Mouse (Mus musculus) midbrain, embryonic 15.5 days (tissue): Measurements from ENCODE around the gene Tmtc4. TPM values are rescaled to one million over a fixed set of nuclear protein-coding genes. Genes with fewer than 3 reads are reported as not detected.

Experiments
- ATAC-seq: fragments of 200-750 bp; cut with Nextera tagmentation; replicated peaks from 2 replicates; pipeline ENCODE4 v1.8.0; 2017; ENCODE audit warnings: moderate TSS enrichment
- H3K27ac ChIP-seq: fragments of 300-500 bp; sonication (generic); 2 replicates; pipeline ENCODE4 v1.5.1; 2015; ENCODE audit warnings: mild to moderate bottlenecking, inconsistent platforms
- H3K27me3 ChIP-seq: fragments of 300-500 bp; sonication (generic); replicated peaks from 2 replicates; pipeline ENCODE4 v1.6.1; 2015; ENCODE audit warnings: inconsistent platforms
- H3K36me3 ChIP-seq: fragments of 300-500 bp; sonication (generic); replicated peaks from 2 replicates; pipeline ENCODE4 v1.6.1; 2015; ENCODE audit warnings: inconsistent platforms
- H3K4me1 ChIP-seq: fragments of 300-500 bp; sonication (generic); 2 replicates; pipeline ENCODE4 v1.6.1; 2015; ENCODE audit warnings: inconsistent platforms
- H3K4me2 ChIP-seq: fragments of 300-500 bp; sonication (generic); 2 replicates; pipeline ENCODE4 v1.6.1; 2015; ENCODE audit warnings: inconsistent platforms, mild to moderate bottlenecking, moderate library complexity
- H3K4me3 ChIP-seq: fragments of 300-500 bp; sonication (generic); 2 replicates; pipeline ENCODE4 v1.5.1; 2015; ENCODE audit warnings: mild to moderate bottlenecking, inconsistent platforms
- H3K9ac ChIP-seq: fragments of 300-500 bp; sonication (generic); 2 replicates; pipeline ENCODE4 v1.6.1; 2015; ENCODE audit warnings: mild to moderate bottlenecking, inconsistent platforms
- H3K9me3 ChIP-seq: fragments of 300-500 bp; sonication (generic); 2 replicates; pipeline ENCODE4 v1.6.1; 2016; ENCODE audit warnings: inconsistent platforms
- WGBS: fragments of 180-500 bp; shearing (Covaris S2); methylation state at CpG from one replicate; pipeline ENCODE4 v1.1.7; 2015; ENCODE audit warnings: mixed read lengths; 5-methylcytosine and 5-hydroxymethylcytosine counted together
- polyA plus RNA-seq: library from polyadenylated mRNA; unstranded; fragments of >200 nt; fragmentation: Nextera tagmentation; extraction: Ambion mirVana; gene quantifications from 2 replicates; pipeline ENCODE4 v1.2.1, GENCODE M21; 2015

The Tmtc4 gene
- polyA plus RNA-seq, 1 experiment from 2014 or later: 50.4 TPM

- H3K27me3 ChIP-seq: no peaks in the 10 kb centered on the region
- no peak overlapping the region for H3K27ac ChIP-seq
- H3K9ac ChIP-seq: no peak overlapping the region
- H3K4me1 ChIP-seq: no peaks in the 10 kb centered on the region
- 100% methylated on average over 1 of the region's 1 CpGs for WGBS
- no peak overlapping the region for H3K4me3 ChIP-seq
- ATAC-seq: no peak
- no peak overlapping the region for H3K4me2 ChIP-seq
- no peaks in the 10 kb centered on the region for H3K36me3 ChIP-seq
- H3K9me3 ChIP-seq: no peaks in the 10 kb centered on the region
Observed at GRCm38 (mm10) chr14:122896106-122896505, 87.7 kb downstream of the Tmtc4 start.

GRCm38 (mm10) chr14:122891470-122891968 lies 92.3 kb downstream of the Tmtc4 start:
- no peaks in the 10 kb centered on the region for H3K4me1 ChIP-seq
- no peaks in the 10 kb centered on the region for H3K27me3 ChIP-seq
- no peaks in the 10 kb centered on the region for H3K9me3 ChIP-seq
- no peak overlapping the region for H3K9ac ChIP-seq
- no peak overlapping the region for H3K4me3 ChIP-seq
- 93% methylated on average over 12 of the region's 12 CpGs for WGBS
- H3K4me2 ChIP-seq: no peak overlapping the region
- H3K36me3 ChIP-seq: no peaks in the 10 kb centered on the region
- no peak for ATAC-seq
- H3K27ac ChIP-seq: no peak overlapping the region

- H3K9ac ChIP-seq: no peak overlapping the region
- no peak overlapping the region for H3K4me3 ChIP-seq
- no peaks in the 10 kb centered on the region for H3K9me3 ChIP-seq
- no peak overlapping the region for H3K27ac ChIP-seq
- H3K4me1 ChIP-seq: peaks cover 7% of the 10 kb centered on the region
- no peaks in the 10 kb centered on the region for H3K27me3 ChIP-seq
- no peaks in the 10 kb centered on the region for H3K36me3 ChIP-seq
- ATAC-seq: no peak
- WGBS: 93% methylated on average over 1 of the region's 1 CpGs
- H3K4me2 ChIP-seq: no peak overlapping the region
Observed at GRCm38 (mm10) chr14:122888480-122888872, 95.4 kb downstream of the Tmtc4 start.

GRCm38 (mm10) chr14:122887702-122888479 lies 95.9 kb downstream of the Tmtc4 start:
- Histone ChIP-seq H3K4me2 (no peak overlapping the region), H3K4me1 (peaks cover 13% of the 10 kb centered on the region), H3K9me3 (no peaks in the 10 kb centered on the region), H3K36me3 (no peaks in the 10 kb centered on the region), H3K27me3 (no peaks in the 10 kb centered on the region), H3K4me3 (no peak overlapping the region), H3K27ac (no peak overlapping the region), H3K9ac (no peak overlapping the region)
- no peak for ATAC-seq
- 83% methylated on average over 3 of the region's 3 CpGs for WGBS

- Histone ChIP-seq H3K4me2 (no peak overlapping the region), H3K9ac (no peak overlapping the region), H3K27ac (no peak overlapping the region), H3K9me3 (no peaks in the 10 kb centered on the region), H3K4me1 (peaks cover 19% of the 10 kb centered on the region), H3K4me3 (no peak overlapping the region), H3K27me3 (no peaks in the 10 kb centered on the region), H3K36me3 (no peaks in the 10 kb centered on the region)
- WGBS: 93% methylated on average over 1 of the region's 1 CpGs
- no peak for ATAC-seq
Observed at GRCm38 (mm10) chr14:122887278-122887677, 96.6 kb downstream of the Tmtc4 start.

GRCm38 (mm10) chr14:122885893-122886292 lies 97.9 kb downstream of the Tmtc4 start:
- H3K36me3 ChIP-seq: no peaks in the 10 kb centered on the region
- no peaks in the 10 kb centered on the region for H3K9me3 ChIP-seq
- H3K9ac ChIP-seq: no peak overlapping the region
- ATAC-seq: no peak
- H3K27me3 ChIP-seq: no peaks in the 10 kb centered on the region
- no peak overlapping the region for H3K27ac ChIP-seq
- 93% methylated on average over 7 of the region's 7 CpGs for WGBS
- H3K4me3 ChIP-seq: no peak overlapping the region
- H3K4me2 ChIP-seq: no peak overlapping the region
- peaks cover 26% of the 10 kb centered on the region for H3K4me1 ChIP-seq

GRCm38 (mm10) chr14:122883821-122884584 lies 99.8 kb downstream of the Tmtc4 start:
- Histone ChIP-seq H3K4me2 (no peak overlapping the region), H3K36me3 (no peaks in the 10 kb centered on the region), H3K27me3 (no peaks in the 10 kb centered on the region), H3K4me3 (no peak overlapping the region), H3K9me3 (no peaks in the 10 kb centered on the region), H3K27ac (no peak overlapping the region), H3K4me1 (peaks cover 26% of the 10 kb centered on the region), H3K9ac (no peak overlapping the region)
- ATAC-seq: peak; percentile 50; the same call in 1 of the 2 replicates
- 35% methylated on average over 10 of the region's 10 CpGs for WGBS

- peaks cover 26% of the 10 kb centered on the region for H3K4me1 ChIP-seq
- H3K4me2 ChIP-seq: no peak overlapping the region
- 35% methylated on average over 4 of the region's 4 CpGs for WGBS
- ATAC-seq: peak; percentile 56
- H3K9me3 ChIP-seq: no peaks in the 10 kb centered on the region
- no peak overlapping the region for H3K4me3 ChIP-seq
- no peaks in the 10 kb centered on the region for H3K27me3 ChIP-seq
- H3K9ac ChIP-seq: no peak overlapping the region
- peak overlapping the region; percentile 32; the same call in 1 of the 2 replicates for H3K27ac ChIP-seq
- H3K36me3 ChIP-seq: no peaks in the 10 kb centered on the region
Observed at GRCm38 (mm10) chr14:122883410-122883806, 100.4 kb downstream of the Tmtc4 start.

GRCm38 (mm10) chr14:122882795-122883409 lies 100.9 kb downstream of the Tmtc4 start:
- Histone ChIP-seq H3K36me3 (no peaks in the 10 kb centered on the region), H3K9ac (no peak overlapping the region), H3K4me3 (no peak overlapping the region), H3K27ac (peak overlapping the region; percentile 32; the same call in 1 of the 2 replicates), H3K4me1 (peaks cover 26% of the 10 kb centered on the region), H3K27me3 (no peaks in the 10 kb centered on the region), H3K4me2 (no peak overlapping the region), H3K9me3 (no peaks in the 10 kb centered on the region)
- peak; percentile 46 for ATAC-seq
- WGBS: 53% methylated on average over 7 of the region's 7 CpGs

GRCm38 (mm10) chr14:122882201-122882639 lies 101.6 kb downstream of the Tmtc4 start:
- H3K4me2 ChIP-seq: no peak overlapping the region
- H3K4me3 ChIP-seq: no peak overlapping the region
- H3K36me3 ChIP-seq: no peaks in the 10 kb centered on the region
- H3K9ac ChIP-seq: no peak overlapping the region
- H3K4me1 ChIP-seq: peaks cover 26% of the 10 kb centered on the region
- peak; percentile 49 for ATAC-seq
- 36% methylated on average over 9 of the region's 9 CpGs for WGBS
- peak overlapping the region; percentile 32; the same call in 1 of the 2 replicates for H3K27ac ChIP-seq
- no peaks in the 10 kb centered on the region for H3K27me3 ChIP-seq
- no peaks in the 10 kb centered on the region for H3K9me3 ChIP-seq

GRCm38 (mm10) chr14:122881699-122882098 lies 102.1 kb downstream of the Tmtc4 start:
- Histone ChIP-seq H3K36me3 (no peaks in the 10 kb centered on the region), H3K9me3 (no peaks in the 10 kb centered on the region), H3K27me3 (0 out of 2 replicates have a peak, but pooled peaks cover 2% of the 10 kb centered on the region), H3K4me2 (no peak overlapping the region), H3K27ac (peak overlapping the region; percentile 32; the same call in 1 of the 2 replicates), H3K9ac (no peak overlapping the region), H3K4me3 (no peak overlapping the region), H3K4me1 (peaks cover 26% of the 10 kb centered on the region)
- ATAC-seq: no peak
- WGBS: 59% methylated on average over 2 of the region's 2 CpGs

- Histone ChIP-seq H3K27me3 (0 out of 2 replicates have a peak, but pooled peaks cover 2% of the 10 kb centered on the region), H3K27ac (no peak overlapping the region), H3K4me2 (no peak overlapping the region), H3K4me1 (peaks cover 33% of the 10 kb centered on the region), H3K36me3 (no peaks in the 10 kb centered on the region), H3K4me3 (no peak overlapping the region), H3K9ac (no peak overlapping the region), H3K9me3 (no peaks in the 10 kb centered on the region)
- no peak for ATAC-seq
- 74% methylated on average over 7 of the region's 7 CpGs for WGBS
Observed at GRCm38 (mm10) chr14:122880291-122880690, 103.5 kb downstream of the Tmtc4 start.
